Mouse (Mus musculus) stomach, postnatal 0 days (tissue): ENCODE results near the gene Fbxl7. TPM values are rescaled to one million over a fixed set of nuclear protein-coding genes. Genes with fewer than 3 reads are reported as not detected.

Experiments
- ATAC-seq: fragments of 200-750 bp; cut with Nextera tagmentation; 2 replicates; pipeline ENCODE4 v1.8.0; 2017; ENCODE audit not compliant: low FRiP score, low TSS enrichment
- DNase-seq: peaks from one replicate; pipeline ENCODE4 v3.0.0-alpha.2; 2016; ENCODE audit warnings: low spot score
- H3K27ac ChIP-seq: fragments of 300-500 bp; sonication (generic); replicated peaks from 2 replicates; pipeline ENCODE4 v1.5.1; 2014; ENCODE audit warnings: mild to moderate bottlenecking, control low read depth
- H3K27me3 ChIP-seq: fragments of 300-500 bp; sonication (generic); 2 replicates; pipeline ENCODE4 v1.6.1; 2014; ENCODE audit warnings: low read length; ENCODE audit not compliant: control insufficient read depth, insufficient read depth
- H3K36me3 ChIP-seq: fragments of 300-500 bp; sonication (generic); 2 replicates; pipeline ENCODE4 v1.6.1; 2014; ENCODE audit warnings: low read length, mixed read lengths; ENCODE audit not compliant: control insufficient read depth, insufficient read depth
- H3K4me1 ChIP-seq: fragments of 300-500 bp; sonication (generic); replicated peaks from 2 replicates; pipeline ENCODE4 v1.6.1; 2014; ENCODE audit warnings: antibody characterized with exemption; ENCODE audit not compliant: control insufficient read depth, insufficient read depth
- H3K4me2 ChIP-seq: fragments of 300-500 bp; sonication (generic); replicated peaks from 2 replicates; pipeline ENCODE4 v1.6.1; 2014; ENCODE audit warnings: low read depth, mild to moderate bottlenecking, control low read depth, moderate library complexity
- H3K4me3 ChIP-seq: fragments of 300-500 bp; sonication (generic); 2 replicates; pipeline ENCODE4 v1.5.1; 2014; ENCODE audit warnings: low read depth, low read length, control low read depth
- H3K9ac ChIP-seq: fragments of 300-500 bp; sonication (generic); 2 replicates; pipeline ENCODE4 v1.6.1; 2014; ENCODE audit warnings: mild to moderate bottlenecking, low read length, control low read depth, mixed read lengths
- H3K9me3 ChIP-seq: fragments of 300-500 bp; sonication (generic); 2 replicates; pipeline ENCODE4 v1.6.1; 2016; ENCODE audit warnings: low read length; ENCODE audit not compliant: control insufficient read depth
- CTCF ChIP-seq: IDR thresholded peaks from 2 replicates; pipeline ENCODE4 v1.5.1; 2016; ENCODE audit warnings: antibody characterized with exemption, low read depth, mild to moderate bottlenecking, moderate library complexity
- EP300 ChIP-seq: optimal IDR thresholded peaks from 2 replicates; pipeline ENCODE3; 2016; ENCODE audit warnings: antibody characterized with exemption
- WGBS: fragments of 180-500 bp; shearing (Covaris S2); extraction: QIAGEN DNeasy Blood & Tissue Kit; methylation state at CpG from one replicate; pipeline ENCODE4 v1.1.7; 2014; 5-methylcytosine and 5-hydroxymethylcytosine counted together
- polyA plus RNA-seq: library from polyadenylated mRNA; unstranded; fragments of >200 nt; fragmentation: Nextera tagmentation; extraction: Ambion mirVana; gene quantifications from 2 replicates; pipeline ENCODE4 v1.2.1, GENCODE M21; 2015

Gene Fbxl7
- polyA plus RNA-seq, 1 experiment from 2014 or later, result 4.1 TPM

DNA sequence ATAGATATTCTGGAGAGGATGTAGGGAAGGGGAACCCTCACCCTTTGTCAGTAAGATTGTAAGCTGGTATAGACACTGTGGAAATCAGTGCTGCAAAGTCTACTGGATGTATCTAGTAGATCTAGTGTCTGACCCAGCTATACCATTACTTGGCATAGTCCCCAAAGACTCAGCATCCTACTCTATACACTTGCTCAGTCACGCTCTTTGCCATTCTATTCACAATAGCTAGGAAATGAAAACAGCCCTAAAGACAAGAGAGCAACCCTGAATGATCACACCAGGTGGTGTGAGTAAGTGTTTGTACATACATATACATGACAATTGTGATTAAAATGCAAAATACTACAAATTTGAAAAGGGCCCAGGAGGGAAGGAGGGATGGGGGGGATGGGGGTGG, 23.1 kb downstream of the Fbxl7 start:
- no peaks in the 10 kb centered on the region for H3K27me3 ChIP-seq
- ATAC-seq (no peak), DNase-seq (no peak)
- H3K9me3 ChIP-seq, result no peaks in the 10 kb centered on the region
- H3K4me1 ChIP-seq, result no peaks in the 10 kb centered on the region
- no peak overlapping the region for H3K4me3 ChIP-seq
- WGBS, result 90% methylated on average over 1 of the region's 1 CpGs
- H3K4me2 ChIP-seq, result no peak overlapping the region
- no peak for TF ChIP-seq EP300
- no peak for TF ChIP-seq CTCF
- H3K9ac ChIP-seq, result no peak overlapping the region
- no peak overlapping the region for H3K27ac ChIP-seq
- H3K36me3 ChIP-seq, result no peaks in the 10 kb centered on the region

DNA sequence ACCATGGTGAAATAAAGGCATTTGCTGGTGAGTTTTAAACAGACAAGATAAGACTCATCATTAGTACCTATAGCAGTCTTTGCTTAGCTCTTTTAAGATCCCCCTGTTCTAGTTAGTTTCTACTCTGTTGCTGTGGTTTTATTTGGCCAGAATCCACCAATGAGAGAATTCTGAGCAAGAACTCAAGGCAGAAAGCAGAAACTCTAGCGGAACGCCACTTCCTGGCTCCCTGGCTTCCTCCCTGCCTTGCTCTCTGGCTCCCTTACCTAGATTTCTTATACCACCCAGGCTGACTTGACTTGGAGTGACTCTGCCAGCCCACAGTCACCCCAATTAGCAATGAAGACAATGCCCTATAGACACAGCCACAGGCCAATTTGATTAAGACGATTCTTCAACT, 26.2 kb downstream of the Fbxl7 start:
- Histone ChIP-seq H3K9me3 (no peaks in the 10 kb centered on the region), H3K27me3 (no peaks in the 10 kb centered on the region), H3K4me3 (no peak overlapping the region), H3K27ac (peak overlapping the region; percentile 45; the same call in 1 of the 2 replicates), H3K9ac (no peak overlapping the region), H3K36me3 (no peaks in the 10 kb centered on the region), H3K4me1 (no peaks in the 10 kb centered on the region), H3K4me2 (no peak overlapping the region)
- ATAC-seq (no peak), DNase-seq (no peak)
- TF ChIP-seq CTCF (no peak), EP300 (no peak)
- WGBS, result 86% methylated on average over 3 of the region's 3 CpGs

DNA sequence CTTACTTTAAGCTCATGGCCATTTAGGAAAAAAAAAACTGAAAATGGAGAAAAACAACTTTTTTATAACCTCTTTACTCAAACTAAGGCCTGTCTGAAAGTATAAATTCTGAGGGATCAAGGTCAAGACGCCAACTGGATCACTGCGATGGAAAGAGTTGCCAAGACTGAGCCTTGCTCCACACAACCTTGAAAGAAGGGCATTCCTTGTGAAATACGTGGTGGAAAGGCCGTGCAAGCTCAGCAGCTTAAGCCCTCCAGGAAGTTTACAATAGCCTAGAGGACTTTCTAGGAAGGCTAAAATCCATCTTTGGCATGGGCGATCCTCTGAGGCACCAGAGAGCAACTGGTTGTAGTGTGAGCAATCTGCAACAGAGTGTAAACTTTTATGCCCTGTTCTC, 27.9 kb downstream of the Fbxl7 start:
- no peaks in the 10 kb centered on the region for H3K27me3 ChIP-seq
- peak overlapping the region; percentile 75 for H3K27ac ChIP-seq
- H3K36me3 ChIP-seq, result no peaks in the 10 kb centered on the region
- H3K4me1 ChIP-seq, result no peaks in the 10 kb centered on the region
- H3K9ac ChIP-seq, result no peak overlapping the region
- no peak for DNase-seq
- TF ChIP-seq CTCF (no peak), EP300 (no peak)
- ATAC-seq, result peak; percentile 38; the same call in 1 of the 2 replicates
- no peaks in the 10 kb centered on the region for H3K9me3 ChIP-seq
- H3K4me2 ChIP-seq, result no peak overlapping the region
- WGBS, result 40% methylated on average over 5 of the region's 5 CpGs
- H3K4me3 ChIP-seq, result no peak overlapping the region

DNA sequence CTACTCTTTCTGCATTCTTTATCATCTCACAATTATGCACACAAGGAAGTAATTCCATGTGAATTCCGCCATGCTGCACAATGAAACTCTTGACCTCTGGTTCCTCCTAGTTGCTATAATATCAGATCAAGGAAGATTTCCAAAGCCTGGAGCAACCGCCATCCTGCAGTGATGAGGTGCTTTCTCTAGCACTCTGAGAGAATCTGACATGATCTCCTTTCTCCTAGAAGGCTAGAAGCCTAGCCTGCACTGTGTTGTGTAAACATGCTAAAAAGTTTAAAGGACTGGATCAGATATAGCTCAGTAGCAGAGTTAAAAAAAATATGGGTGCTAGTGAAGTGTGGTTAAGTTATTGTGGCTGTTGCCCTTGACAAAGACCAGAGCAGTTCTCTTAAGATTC, 33.2 kb downstream of the Fbxl7 start:
- no peak for TF ChIP-seq EP300
- TF ChIP-seq CTCF, result no peak
- 74% methylated on average over 2 of the region's 2 CpGs for WGBS
- H3K4me2 ChIP-seq, result no peak overlapping the region

DNA sequence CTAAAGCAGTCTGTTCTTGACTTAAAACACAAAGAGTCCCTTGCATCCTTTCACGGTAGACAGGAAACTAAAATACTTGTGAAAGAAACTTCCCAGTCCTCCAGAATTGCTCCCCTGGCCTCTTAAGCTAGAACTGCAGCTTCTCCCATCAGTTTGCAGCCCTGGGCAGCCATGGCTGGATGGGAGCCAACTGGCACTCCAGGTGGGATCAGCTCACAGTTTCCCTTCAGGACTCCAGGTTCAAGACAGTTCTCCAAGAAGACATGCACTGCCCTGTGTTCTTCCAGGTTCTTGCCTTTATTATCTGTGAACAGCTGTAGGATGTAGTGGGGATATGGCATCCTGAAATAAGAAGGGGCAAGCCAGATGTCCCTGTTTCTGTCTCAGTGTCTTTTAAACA, 45.8 kb downstream of the Fbxl7 start:
- H3K4me2 ChIP-seq, result no peak overlapping the region
- no peak for DNase-seq
- no peak overlapping the region for H3K4me3 ChIP-seq
- 54% methylated on average over 1 of the region's 1 CpGs for WGBS
- no peak overlapping the region for H3K27ac ChIP-seq
- H3K4me1 ChIP-seq, result no peaks in the 10 kb centered on the region
- no peak overlapping the region for H3K9ac ChIP-seq
- no peaks in the 10 kb centered on the region for H3K27me3 ChIP-seq
- no peak for ATAC-seq
- H3K9me3 ChIP-seq, result no peaks in the 10 kb centered on the region
- H3K36me3 ChIP-seq, result no peaks in the 10 kb centered on the region
- TF ChIP-seq EP300 (no peak), CTCF (no peak)

More for the DNA sequence above, 33.2 kb downstream of the Fbxl7 start:
- Histone ChIP-seq H3K9me3 (no peaks in the 10 kb centered on the region), H3K4me3 (no peak overlapping the region), H3K9ac (no peak overlapping the region), H3K4me1 (no peaks in the 10 kb centered on the region), H3K27me3 (no peaks in the 10 kb centered on the region), H3K36me3 (no peaks in the 10 kb centered on the region), H3K27ac (no peak overlapping the region)
- no peak for ATAC-seq
- DNase-seq, result no peak

DNA sequence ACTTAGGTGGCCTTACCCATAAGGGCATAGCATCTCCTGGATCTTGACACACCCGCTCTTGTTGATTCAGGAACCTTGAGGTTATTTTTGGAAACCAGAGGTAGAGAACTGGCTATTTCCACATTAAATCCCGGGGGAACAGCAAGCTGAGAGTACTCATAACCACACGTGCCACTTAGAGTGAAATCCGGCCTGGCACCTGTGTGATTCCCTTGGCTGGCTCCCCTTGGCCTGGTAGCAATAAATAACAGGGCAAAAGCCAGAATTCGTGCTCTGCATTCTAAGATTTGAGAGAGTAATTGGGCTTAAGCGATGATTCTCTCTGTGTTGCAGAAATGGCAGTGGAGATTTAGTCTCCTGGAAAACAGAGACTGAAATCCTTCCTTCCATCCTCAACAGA, 53.2 kb downstream of the Fbxl7 start:
- Histone ChIP-seq H3K27me3 (no peaks in the 10 kb centered on the region), H3K27ac (no peak overlapping the region), H3K4me2 (no peak overlapping the region), H3K9ac (no peak overlapping the region), H3K9me3 (no peaks in the 10 kb centered on the region), H3K36me3 (no peaks in the 10 kb centered on the region), H3K4me1 (no peaks in the 10 kb centered on the region), H3K4me3 (no peak overlapping the region)
- ATAC-seq (no peak), DNase-seq (no peak)
- TF ChIP-seq EP300 (no peak), CTCF (no peak)
- 75% methylated on average over 6 of the region's 6 CpGs for WGBS
